Mouse (Mus musculus) megakaryocyte, embryonic 14.5 days (primary cell): ENCODE measurements around the gene Git2.

ENCODE experiments used
- FLI1 ChIP-seq: IDR thresholded peaks from 2 replicates; pipeline ENCODE4 v1.6.1; 2012; ENCODE audit warnings: low read length, inconsistent platforms, mixed read lengths
- GATA1 ChIP-seq: IDR thresholded peaks from 3 replicates; pipeline ENCODE4 v1.6.1; 2012; ENCODE audit warnings: mixed read lengths, low read length, inconsistent platforms, borderline replicate concordance

DNA sequence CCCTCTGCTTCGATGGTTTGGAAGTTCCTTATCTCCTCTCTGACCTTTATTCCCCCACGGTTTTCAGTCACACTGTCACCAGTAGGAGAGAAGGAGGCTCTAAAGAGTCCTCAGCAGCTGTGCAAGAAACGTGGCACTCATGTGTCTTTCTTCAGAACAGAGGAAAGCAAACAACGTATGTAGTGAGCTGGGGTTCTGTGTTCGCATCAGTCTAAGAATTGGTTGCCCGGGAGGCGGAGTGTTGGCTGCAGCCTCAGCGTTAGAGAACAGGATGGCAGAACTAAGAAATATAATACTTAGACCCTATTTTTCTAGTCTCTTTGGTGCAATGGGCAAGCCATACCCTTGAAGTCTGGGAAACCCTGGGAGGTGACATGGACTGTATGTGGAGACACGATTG, 7.7 kb upstream of the Git2 start:
- TF ChIP-seq FLI1 = no peak
- no peak for TF ChIP-seq GATA1
